Mouse (Mus musculus): ENCODE measurements around the gene Olfr237-ps1.

DNA sequence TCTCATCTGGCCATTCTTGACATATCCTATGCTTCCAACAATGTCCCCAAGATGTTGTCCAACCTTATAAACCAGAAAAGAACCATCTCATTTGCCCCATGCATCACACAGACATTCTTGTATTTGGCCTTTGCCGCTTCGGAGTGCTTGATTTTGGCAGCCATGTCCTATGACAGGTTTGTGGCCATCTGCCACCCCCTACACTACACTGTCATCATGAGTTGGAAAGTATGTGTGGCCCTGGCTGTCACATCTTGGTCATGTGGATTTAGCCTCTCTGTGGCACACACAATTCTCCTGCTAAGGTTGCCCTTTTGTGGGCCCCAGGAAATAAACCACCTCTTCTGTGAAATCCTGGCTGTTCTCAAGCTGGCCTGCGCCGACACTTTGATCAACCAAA, 20.9 kb downstream of the Olfr237-ps1 start:
- TF ChIP-seq CTCF (IDR thresholded peaks at IDR 0.05; ENCODE audit: low read depth): no peak
- no peak for TF ChIP-seq EP300 (IDR thresholded peaks at IDR 0.05; ENCODE audit: low read depth)
